Mouse (Mus musculus): ENCODE measurements around the gene Faim. TPM values are rescaled to one million over a fixed set of nuclear protein-coding genes. Genes with fewer than 3 reads are reported as not detected.

The Faim gene
- polyA plus RNA-seq, 1 experiment from 2014 or later, result 31.2 TPM

DNA sequence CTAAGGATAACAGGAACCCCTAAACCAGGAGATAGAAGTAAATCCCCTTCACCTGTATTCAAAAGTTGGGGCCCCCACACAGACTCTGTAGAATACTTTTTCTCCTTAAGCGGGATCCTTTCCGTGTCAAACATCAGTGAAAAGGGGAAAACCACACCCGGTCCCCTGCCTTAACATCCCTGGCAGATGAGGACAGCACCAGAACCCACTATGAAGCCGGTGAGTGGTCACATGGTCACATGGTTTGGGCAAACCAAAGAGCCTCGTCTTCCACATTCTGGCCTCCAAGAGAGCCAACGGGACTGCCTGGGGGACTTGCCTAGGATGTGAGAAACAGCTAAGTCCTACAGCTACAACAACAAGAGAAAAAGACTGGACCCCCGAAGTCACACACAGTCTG is 12.6 kb upstream of the Faim start:
- H3K9ac ChIP-seq (ENCODE audit: low read depth, low read length), result no peak overlapping the region
- WGBS, result 5% methylated on average over 7 of the region's 7 CpGs

DNA sequence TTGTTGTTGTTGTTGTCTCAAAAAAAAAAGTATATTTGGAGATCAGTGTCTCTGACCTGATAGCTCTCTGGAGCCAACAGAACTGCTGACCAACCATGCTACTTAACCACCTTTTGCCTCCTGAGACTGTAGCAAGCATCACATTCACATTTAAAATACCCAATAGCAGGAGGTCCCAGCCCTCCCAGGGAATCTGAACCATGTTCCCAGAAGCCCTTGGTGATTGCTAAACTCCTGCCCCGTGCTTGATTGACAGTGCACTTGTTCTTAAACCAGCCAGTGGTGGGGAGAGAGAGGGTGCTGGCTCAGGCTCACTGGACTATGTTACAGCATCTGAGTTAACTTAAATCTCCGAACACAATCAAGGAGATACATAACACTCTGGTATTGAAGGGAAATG is 11.3 kb upstream of the Faim start:
- Histone ChIP-seq H3K9me3 (ENCODE audit: control insufficient read depth) (peaks cover 5% of the 10 kb centered on the region; the same call in 1 of the 2 replicates), H3K4me3 (ENCODE audit: low read depth, low read length) (no peak overlapping the region), H3K27ac (ENCODE audit: low read depth, low read length) (no peak overlapping the region), H3K9ac (ENCODE audit: low read depth, low read length) (no peak overlapping the region), H3K4me2 (replicated peaks; ENCODE audit: low read depth) (no peak overlapping the region), H3K36me3 (ENCODE audit: control insufficient read depth, insufficient read depth) (no peaks in the 10 kb centered on the region), H3K27me3 (replicated peaks; ENCODE audit: control insufficient read depth, insufficient read depth, low read length) (peaks cover 67% of the 10 kb centered on the region), H3K4me1 (replicated peaks; ENCODE audit: control insufficient read depth, insufficient read depth, low read length) (no peaks in the 10 kb centered on the region)
- 36% methylated on average over 2 of the region's 2 CpGs for WGBS
- ATAC-seq, result no peak
- no peak for TF ChIP-seq CTCF (IDR thresholded peaks at IDR 0.05; ENCODE audit: low read depth)

More for the DNA sequence above, 12.6 kb upstream of the Faim start:
- no peaks in the 10 kb centered on the region for H3K4me1 ChIP-seq (replicated peaks; ENCODE audit: control insufficient read depth, insufficient read depth, low read length)
- H3K27me3 ChIP-seq (replicated peaks; ENCODE audit: control insufficient read depth, insufficient read depth, low read length), result peaks cover 66% of the 10 kb centered on the region
- H3K27ac ChIP-seq (ENCODE audit: low read depth, low read length), result no peak overlapping the region
- TF ChIP-seq CTCF (IDR thresholded peaks at IDR 0.05; ENCODE audit: low read depth), result no peak
- peak overlapping the region; percentile 63 for H3K4me2 ChIP-seq (replicated peaks; ENCODE audit: low read depth)
- H3K36me3 ChIP-seq (ENCODE audit: control insufficient read depth, insufficient read depth), result no peaks in the 10 kb centered on the region
- H3K4me3 ChIP-seq (ENCODE audit: low read depth, low read length), result peak overlapping the region; percentile 41
- no peak for ATAC-seq
- H3K9me3 ChIP-seq (ENCODE audit: control insufficient read depth), result peaks cover 5% of the 10 kb centered on the region; the same call in 1 of the 2 replicates

DNA sequence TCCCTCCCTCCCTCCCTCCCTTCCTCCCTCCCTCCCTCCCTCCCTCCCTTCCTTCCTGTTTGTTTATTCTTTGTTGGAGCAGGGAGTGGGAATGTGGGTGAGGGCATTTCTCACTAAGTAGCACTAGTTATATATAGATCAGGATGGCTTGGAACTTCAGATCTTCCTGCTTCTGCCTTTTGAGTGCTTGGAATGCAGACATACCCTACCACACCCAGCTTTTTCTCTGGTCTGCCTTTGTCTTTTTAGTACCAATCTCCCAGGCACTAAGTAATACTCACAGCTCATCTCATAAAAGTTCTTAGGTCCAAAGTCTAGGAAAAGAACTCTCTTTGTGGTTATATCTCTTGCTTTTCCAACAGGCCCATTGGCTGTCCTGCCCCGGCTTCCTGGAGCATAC is 10.1 kb upstream of the Faim start:
- TF ChIP-seq CTCF (IDR thresholded peaks at IDR 0.05; ENCODE audit: low read depth), result no peak
- H3K9me3 ChIP-seq (ENCODE audit: control insufficient read depth), result no peaks in the 10 kb centered on the region
- no peak overlapping the region for H3K9ac ChIP-seq (ENCODE audit: low read depth, low read length)
- peak; percentile 17; the same call in 1 of the 2 replicates for ATAC-seq
- H3K4me2 ChIP-seq (replicated peaks; ENCODE audit: low read depth), result no peak overlapping the region
- peaks cover 64% of the 10 kb centered on the region for H3K27me3 ChIP-seq (replicated peaks; ENCODE audit: control insufficient read depth, insufficient read depth, low read length)
- WGBS, result 79% methylated on average over 1 of the region's 1 CpGs
- no peaks in the 10 kb centered on the region for H3K36me3 ChIP-seq (ENCODE audit: control insufficient read depth, insufficient read depth)
- no peak overlapping the region for H3K27ac ChIP-seq (ENCODE audit: low read depth, low read length)
- H3K4me1 ChIP-seq (replicated peaks; ENCODE audit: control insufficient read depth, insufficient read depth, low read length), result no peaks in the 10 kb centered on the region
- H3K4me3 ChIP-seq (ENCODE audit: low read depth, low read length), result no peak overlapping the region

DNA sequence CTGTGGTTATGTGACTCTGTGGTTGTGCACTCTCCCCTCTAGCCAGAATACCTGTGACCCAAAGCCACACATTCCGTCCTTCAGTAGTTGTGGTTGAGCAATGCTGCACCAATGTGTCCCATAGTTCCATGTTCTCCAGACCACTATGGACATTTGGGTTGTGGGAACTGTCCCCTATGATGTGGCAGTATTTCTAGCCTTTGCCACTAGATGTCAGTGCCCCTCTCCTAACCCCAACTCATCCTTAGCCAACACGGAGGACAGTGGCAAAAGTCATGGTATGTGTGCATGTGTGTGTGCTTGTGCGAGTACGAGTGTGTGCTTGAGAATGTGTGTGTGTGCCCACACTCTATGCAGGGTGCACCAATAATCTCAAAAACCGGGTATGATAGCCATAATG is 9.7 kb upstream of the Faim start:
- H3K4me2 ChIP-seq (replicated peaks; ENCODE audit: low read depth), result no peak overlapping the region
- no peak overlapping the region for H3K27ac ChIP-seq (ENCODE audit: low read depth, low read length)
- peak; percentile 73 for TF ChIP-seq CTCF (IDR thresholded peaks at IDR 0.05; ENCODE audit: low read depth)
- H3K9me3 ChIP-seq (ENCODE audit: control insufficient read depth), result no peaks in the 10 kb centered on the region
- H3K4me3 ChIP-seq (ENCODE audit: low read depth, low read length), result no peak overlapping the region
- peaks cover 59% of the 10 kb centered on the region for H3K27me3 ChIP-seq (replicated peaks; ENCODE audit: control insufficient read depth, insufficient read depth, low read length)
- H3K9ac ChIP-seq (ENCODE audit: low read depth, low read length), result no peak overlapping the region
- H3K36me3 ChIP-seq (ENCODE audit: control insufficient read depth, insufficient read depth), result no peaks in the 10 kb centered on the region
- 41% methylated on average over 5 of the region's 5 CpGs for WGBS
- H3K4me1 ChIP-seq (replicated peaks; ENCODE audit: control insufficient read depth, insufficient read depth, low read length), result no peaks in the 10 kb centered on the region
- no peak for ATAC-seq

DNA sequence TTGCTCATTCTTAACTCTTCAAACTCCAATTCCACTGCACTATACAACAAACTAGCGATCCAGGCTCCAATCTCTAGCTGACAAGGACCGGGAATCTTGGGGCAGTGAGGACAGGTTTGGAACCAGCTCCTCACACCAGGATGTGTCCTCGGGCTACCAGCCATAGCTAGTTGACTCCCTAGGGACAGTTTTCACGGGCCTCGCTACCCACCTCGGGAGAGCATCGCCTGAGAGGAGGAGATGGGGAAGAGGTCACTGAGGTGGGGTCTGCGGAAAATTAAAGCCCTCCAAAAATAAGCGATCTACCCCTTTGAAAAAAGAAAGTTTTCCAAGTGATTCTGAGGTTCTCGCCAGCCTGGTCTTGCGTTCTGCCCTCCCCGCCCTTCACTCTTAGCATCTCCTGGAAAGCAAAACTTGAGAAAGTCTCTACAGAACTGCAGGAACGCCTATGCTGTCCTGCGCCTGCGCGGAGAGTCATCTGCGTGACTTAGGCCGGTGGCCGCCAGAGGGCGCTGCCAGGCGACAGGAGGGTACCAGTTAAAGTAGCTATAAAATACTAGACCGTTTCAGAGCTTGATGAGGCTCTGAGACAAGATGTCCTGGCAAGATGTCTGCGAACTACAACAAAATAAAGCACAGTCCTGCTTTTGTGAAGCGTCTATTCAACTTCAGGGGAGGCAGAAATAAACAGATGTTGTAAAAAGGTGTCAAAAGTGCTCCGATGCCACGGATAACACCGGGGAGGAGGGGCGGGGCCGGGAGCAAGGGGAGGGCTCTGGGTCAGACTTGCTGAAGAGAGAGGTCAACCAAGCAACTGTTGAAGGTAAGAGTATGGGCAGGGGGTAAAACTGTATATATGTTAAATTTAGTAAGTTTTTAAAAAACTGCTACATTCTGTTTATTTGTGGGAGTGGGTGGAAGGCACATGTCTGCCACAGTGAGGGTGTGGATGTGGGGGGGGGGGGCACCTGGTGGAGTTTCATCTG is 6.4 kb upstream of the Faim start:
- Histone ChIP-seq H3K4me2 (replicated peaks; ENCODE audit: low read depth) (peak overlapping the region; percentile 38), H3K36me3 (ENCODE audit: control insufficient read depth, insufficient read depth) (no peaks in the 10 kb centered on the region), H3K27me3 (replicated peaks; ENCODE audit: control insufficient read depth, insufficient read depth, low read length) (peaks cover 47% of the 10 kb centered on the region), H3K9ac (ENCODE audit: low read depth, low read length) (no peak overlapping the region), H3K4me1 (replicated peaks; ENCODE audit: control insufficient read depth, insufficient read depth, low read length) (no peaks in the 10 kb centered on the region), H3K9me3 (ENCODE audit: control insufficient read depth) (no peaks in the 10 kb centered on the region), H3K4me3 (ENCODE audit: low read depth, low read length) (peak overlapping the region; percentile 3; the same call in 1 of the 2 replicates), H3K27ac (ENCODE audit: low read depth, low read length) (no peak overlapping the region)
- 8% methylated on average over 29 of the region's 29 CpGs for WGBS
- TF ChIP-seq CTCF (IDR thresholded peaks at IDR 0.05; ENCODE audit: low read depth), result peak; percentile 97
- peak; percentile 56 for ATAC-seq

DNA sequence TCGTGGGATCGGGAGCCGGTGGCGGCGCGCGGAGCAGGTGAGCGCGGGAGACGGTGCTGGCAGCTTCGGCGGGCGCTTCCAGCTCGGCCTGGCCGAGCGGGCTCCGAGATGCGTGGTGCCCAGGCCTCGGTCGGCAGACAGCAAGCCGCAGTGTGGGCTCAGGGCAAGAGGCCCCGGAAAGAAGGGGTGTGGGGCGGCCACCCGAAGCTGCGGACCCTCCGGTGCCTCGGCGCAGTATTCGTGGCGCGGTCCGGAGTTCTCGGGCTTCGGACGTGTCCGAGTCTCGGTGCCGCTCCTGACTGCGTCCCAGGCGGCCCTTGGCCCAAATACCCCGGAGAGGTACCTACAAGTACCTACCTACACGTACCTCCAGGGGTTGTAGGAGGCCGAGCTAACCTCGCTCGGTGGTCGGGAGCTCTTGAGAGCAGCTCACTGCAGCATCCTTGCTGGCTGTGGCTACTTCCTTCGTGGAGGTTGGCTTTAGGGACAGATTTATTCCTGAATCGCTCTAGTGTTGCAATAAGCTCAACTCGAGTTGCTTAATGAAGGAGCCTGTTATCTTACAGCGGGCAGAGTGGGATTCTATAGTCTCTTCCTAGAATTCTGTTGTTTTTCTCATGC is 413 bp downstream of the Faim start:
- WGBS, result under 1% methylated on average over 49 of the region's 50 CpGs
- H3K27ac ChIP-seq (ENCODE audit: low read depth, low read length), result peak overlapping the region; percentile 35; the same call in 1 of the 2 replicates
- 0 out of 2 replicates have a peak, but pooled peaks cover 14% of the 10 kb centered on the region for H3K27me3 ChIP-seq (replicated peaks; ENCODE audit: control insufficient read depth, insufficient read depth, low read length)
- peak overlapping the region; percentile 80 for H3K9ac ChIP-seq (ENCODE audit: low read depth, low read length)
- no peaks in the 10 kb centered on the region for H3K36me3 ChIP-seq (ENCODE audit: control insufficient read depth, insufficient read depth)
- no peaks in the 10 kb centered on the region for H3K9me3 ChIP-seq (ENCODE audit: control insufficient read depth)
- peak overlapping the region; percentile 80 for H3K4me3 ChIP-seq (ENCODE audit: low read depth, low read length)
- H3K4me1 ChIP-seq (replicated peaks; ENCODE audit: control insufficient read depth, insufficient read depth, low read length), result no peaks in the 10 kb centered on the region
- peak; percentile 36 for ATAC-seq
- H3K4me2 ChIP-seq (replicated peaks; ENCODE audit: low read depth), result peak overlapping the region; percentile 99
- TF ChIP-seq CTCF (IDR thresholded peaks at IDR 0.05; ENCODE audit: low read depth), result no peak

Measured in intestine, postnatal 0 days (tissue).